Mouse (Mus musculus) brain, embryonic 14.5 days (tissue): ENCODE measurements at regions not wholly inside any gene's neighbourhood (a gene's known extent, or its start where the extent isn't known, plus 50 kb on each side); places are given as distances from the start of the nearest gene placed in this dataset.

Experiments
- CTCF ChIP-seq: fragments of 200-500 bp; IDR thresholded peaks from 2 replicates; pipeline ENCODE4 v1.5.1; 2012; ENCODE audit warnings: inconsistent platforms, mild to moderate bottlenecking, moderate library complexity, borderline replicate concordance; ENCODE audit not compliant: insufficient read depth, insufficient read length; ENCODE audit errors: extremely low read depth
- POLR2A ChIP-seq: fragments of 200-500 bp; IDR thresholded peaks from 2 replicates; pipeline ENCODE4 v1.6.1; 2012; ENCODE audit warnings: mild to moderate bottlenecking, inconsistent platforms, borderline replicate concordance; ENCODE audit not compliant: poor library complexity, insufficient read depth, insufficient read length, severe bottlenecking; ENCODE audit errors: extremely low read depth

DNA sequence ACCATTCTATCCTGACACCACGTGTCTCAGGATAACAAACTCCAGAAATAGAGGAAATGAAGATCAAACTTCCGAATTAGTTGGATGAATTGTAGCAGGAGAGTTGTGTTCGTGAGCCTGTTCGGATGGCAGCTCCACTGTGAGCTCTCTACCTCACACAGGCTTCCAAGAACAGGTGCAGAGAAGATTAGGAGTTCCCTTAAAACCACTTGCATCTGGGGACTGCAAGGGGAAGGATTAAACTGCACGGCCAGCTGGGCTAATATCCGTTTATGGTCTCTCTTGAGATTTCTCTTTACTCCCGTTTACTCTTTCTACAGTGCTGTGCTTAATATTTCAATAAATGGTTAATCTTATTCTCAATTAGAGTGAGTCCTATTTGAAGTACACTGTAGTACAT, 54.8 kb upstream of the Bank1 start:
- no peak for TF ChIP-seq CTCF
- no peak for TF ChIP-seq POLR2A
